In genomic region chr4:141272878-141273277, GRCm38 (mm10) we compare ENCODE assay signal across 8 mouse cellular contexts. TPM values are rescaled to one million over a fixed set of nuclear protein-coding genes. Genes with fewer than 3 reads are reported as not detected.
DNase-seq lines count a peak whose midpoint lies in the region; ATAC-seq and TF ChIP-seq lines count a peak whose summit lies in the region.

No protein-coding gene starts in this region.

- TF ChIP-seq POLR2A in embryonic fibroblast, embryonic 13.5 days (IDR thresholded peaks at IDR 0.05; ENCODE audit: low read depth, low read length): peak; percentile 52
- TF ChIP-seq POLR2A in cerebellum, adult 2 months (IDR thresholded peaks at IDR 0.05; ENCODE audit: borderline replicate concordance, insufficient read depth, low read length): no peak

- no peak for TF ChIP-seq CTCF in embryonic fibroblast, embryonic 13.5 days (IDR thresholded peaks at IDR 0.05; ENCODE audit: borderline replicate concordance, insufficient read depth, low read length)
- no peak for TF ChIP-seq CTCF in cerebellum, adult 2 months (IDR thresholded peaks at IDR 0.05; ENCODE audit: borderline replicate concordance, insufficient read depth, low read depth, low read length)

- H3K36me3 ChIP-seq in intestine, embryonic 16.5 days (ENCODE audit: control insufficient read depth, insufficient read depth, low read length): no peaks in the 10 kb centered on the region
- no peaks in the 10 kb centered on the region for H3K36me3 ChIP-seq in midbrain, embryonic 10.5 days

- H3K27me3 ChIP-seq in intestine, embryonic 16.5 days (replicated peaks; ENCODE audit: control insufficient read depth, insufficient read depth, low read length): no peaks in the 10 kb centered on the region
- H3K27me3 ChIP-seq in midbrain, embryonic 10.5 days (ENCODE audit: low read depth, poor library complexity, severe bottlenecking): peaks cover 35% of the 10 kb centered on the region
- H3K27me3 ChIP-seq in cerebellum, adult 2 months (ENCODE audit: control insufficient read depth, insufficient read depth, low read length): no peaks in the 10 kb centered on the region

- no peaks in the 10 kb centered on the region for H3K9me3 ChIP-seq in intestine, embryonic 16.5 days (ENCODE audit: control insufficient read depth, low read length)
- no peaks in the 10 kb centered on the region for H3K9me3 ChIP-seq in midbrain, embryonic 10.5 days (replicated peaks)

- H3K4me1 ChIP-seq in embryonic fibroblast, embryonic 13.5 days (ENCODE audit: control insufficient read depth, insufficient read depth, low read length): peaks cover 26% of the 10 kb centered on the region
- H3K4me1 ChIP-seq in intestine, embryonic 16.5 days (ENCODE audit: control insufficient read depth, insufficient read depth, low read length): peaks cover 29% of the 10 kb centered on the region
- H3K4me1 ChIP-seq in midbrain, embryonic 10.5 days: peaks cover 43% of the 10 kb centered on the region
- no peaks in the 10 kb centered on the region for H3K4me1 ChIP-seq in cerebellum, adult 2 months (ENCODE audit: control insufficient read depth, insufficient read depth, low read length)

- H3K9ac ChIP-seq in intestine, embryonic 16.5 days (ENCODE audit: low read depth, low read length): peak overlapping the region; percentile 49

- H3K4me3 ChIP-seq in embryonic fibroblast, embryonic 13.5 days (ENCODE audit: insufficient read depth, low read length): 0 out of 2 replicates have a peak overlapping the region, but pooled peaks have one; percentile 5
- peak overlapping the region; percentile 25 for H3K4me3 ChIP-seq in intestine, embryonic 16.5 days (ENCODE audit: low read length)
- peak overlapping the region; percentile 32 for H3K4me3 ChIP-seq in midbrain, embryonic 10.5 days
- H3K4me3 ChIP-seq in cerebellum, adult 2 months (replicated peaks; ENCODE audit: insufficient read depth, low read depth, low read length): no peak overlapping the region

- peak; percentile 25 for ATAC-seq in intestine, embryonic 16.5 days

- 19% methylated on average over 14 of the region's 14 CpGs for WGBS in intestine, embryonic 16.5 days
- WGBS in midbrain, embryonic 10.5 days: 17% methylated on average over 14 of the region's 14 CpGs
- 26% methylated on average over 14 of the region's 14 CpGs for WGBS in cerebellum, adult 2 months

- DNase-seq in spleen, postnatal 36 days (ENCODE audit: low spot score in 2 of 2): peak; percentile 44 to 54
- DNase-seq in spleen, adult 12 weeks (ENCODE audit: low spot score): no peak
- DNase-seq in midbrain, embryonic 10.5 days (ENCODE audit: low spot score): no peak
- DNase-seq in cerebellum, postnatal 10 days: no peak
- no peak for DNase-seq in frontal cortex, adult 2 months (ENCODE audit: extremely low spot score in 1 of 2, low spot score in 1 of 2)
- no peak for DNase-seq in cerebellum, adult 2 months

- peak overlapping the region; percentile 51 for H3K4me2 ChIP-seq in intestine, embryonic 16.5 days (ENCODE audit: low read depth, low read length)

- peak overlapping the region; percentile 88 for H3K27ac ChIP-seq in embryonic fibroblast, embryonic 13.5 days (ENCODE audit: insufficient read depth, low read length)
- no peak overlapping the region for H3K27ac ChIP-seq in intestine, embryonic 16.5 days (ENCODE audit: low read length)
- peak overlapping the region; percentile 87; the same call in 1 of the 2 replicates for H3K27ac ChIP-seq in midbrain, embryonic 10.5 days (replicated peaks)
- no peak overlapping the region for H3K27ac ChIP-seq in cerebellum, adult 2 months (ENCODE audit: insufficient read depth, low read length)

RNA-seq across cellular contexts. Expression of gene Epha2, which starts 28.2 kb away (rescaled TPM):
- 16.7 and 28.6 TPM in 2 replicates for polyA plus RNA-seq in embryonic fibroblast, embryonic 13.5 days (2011; ENCODE audit: insufficient read length, low read depth, missing spikeins)
- 7.6 and 8.5 TPM in 2 replicates for polyA plus RNA-seq in intestine, embryonic 16.5 days (2015; fragmentation: Nextera tagmentation; extraction: Ambion mirVana)
- 3.6 and 3.7 TPM in 2 replicates for polyA plus RNA-seq in midbrain, embryonic 10.5 days (2016; fragmentation: Nextera tagmentation; extraction: Ambion mirVana)
- 2.3 and 2.6 TPM in 2 replicates for polyA plus RNA-seq in frontal cortex, adult 2 months (2012; rRNA removed)
- polyA plus RNA-seq in cerebellum, adult 2 months (2012; rRNA removed): 1.9 and 2.0 TPM in 2 replicates

RNA-seq across cellular contexts. Expression of gene Arhgef19, which starts 33.6 kb away (rescaled TPM):
- 15.2 and 16.4 TPM in 2 replicates for polyA plus RNA-seq in embryonic fibroblast, embryonic 13.5 days (2011; ENCODE audit: insufficient read length, low read depth, missing spikeins)
- polyA plus RNA-seq in intestine, embryonic 16.5 days (2015; fragmentation: Nextera tagmentation; extraction: Ambion mirVana): 15.0 and 15.1 TPM in 2 replicates
- 0.64 and 1.4 TPM in 2 replicates for polyA plus RNA-seq in midbrain, embryonic 10.5 days (2016; fragmentation: Nextera tagmentation; extraction: Ambion mirVana)
- 10.4 and 11.8 TPM in 2 replicates for polyA plus RNA-seq in frontal cortex, adult 2 months (2012; rRNA removed)
- polyA plus RNA-seq in cerebellum, adult 2 months (2012; rRNA removed): 14.0 and 15.0 TPM in 2 replicates

RNA-seq across cellular contexts. Expression of gene Rsg1, which starts 59.1 kb away (rescaled TPM):
- polyA plus RNA-seq in embryonic fibroblast, embryonic 13.5 days (2011; ENCODE audit: insufficient read length, low read depth, missing spikeins): 1.3 and 2.1 TPM in 2 replicates
- polyA plus RNA-seq in intestine, embryonic 16.5 days (2015; fragmentation: Nextera tagmentation; extraction: Ambion mirVana): 4.2 and 5.1 TPM in 2 replicates
- polyA plus RNA-seq in midbrain, embryonic 10.5 days (2016; fragmentation: Nextera tagmentation; extraction: Ambion mirVana): 7.4 and 7.5 TPM in 2 replicates
- 3.4 and 3.8 TPM in 2 replicates for polyA plus RNA-seq in frontal cortex, adult 2 months (2012; rRNA removed)
- polyA plus RNA-seq in cerebellum, adult 2 months (2012; rRNA removed): 4.7 and 6.8 TPM in 2 replicates

Comparison
In these comparisons a context has a peak if more than half of its experiments do, and no peak if none do; other contexts are left out.
1. DNase-seq: peak in spleen, postnatal 36 days (2 of 2); none in spleen, adult 12 weeks (single experiment), midbrain, embryonic 10.5 days (single experiment), cerebellum, postnatal 10 days (0 of 2), frontal cortex, adult 2 months (0 of 2) and cerebellum, adult 2 months (0 of 2).
2. H3K27ac ChIP-seq: peak in embryonic fibroblast, embryonic 13.5 days (single experiment) and midbrain, embryonic 10.5 days (single experiment); none in intestine, embryonic 16.5 days (single experiment) and cerebellum, adult 2 months (single experiment).